In genomic region chr4:101062146-101062545, GRCm38 (mm10) we compare ENCODE assay signal across 20 mouse cellular contexts. TPM values are rescaled to one million over a fixed set of nuclear protein-coding genes. Genes with fewer than 3 reads are reported as not detected.
A peak's percentile ranks its signal among the peaks of the same experiment; 100 is the strongest.
DNase-seq lines count a peak whose midpoint lies in the region; ATAC-seq lines count a peak whose summit lies in the region.
"Had no signal": no experiment of that assay in that cellular context is flagged by ENCODE, and none has a peak within 500 bp of the region (broad histone marks: within the 10 kb centered on the region; RNA-seq: fewer than 3 reads in every experiment).

No protein-coding gene starts in this region.

- peak; percentile 5 for DNase-seq in adrenal gland, adult 2 months
- no peak for DNase-seq in adrenal gland, postnatal 4 days (ENCODE audit: low spot score in 2 of 2)
- peak; percentile 14 to 22 for DNase-seq in heart, postnatal 10 days
- no peak for DNase-seq in heart, postnatal 36 days
- peak; percentile 45 to 53 for DNase-seq in right cerebral cortex, postnatal 10 days (ENCODE audit: low spot score in 2 of 2)
- DNase-seq in right cerebral cortex, adult 2 months (ENCODE audit: low spot score in 2 of 2), result no peak
- no peak for DNase-seq in T-cell, adult 2 months (ENCODE audit: low spot score)
- DNase-seq: heart, adult 11 months; kidney, adult 2 months; kidney, postnatal 4 days; liver; thymus, adult 18-20 months had no signal

- no peak for ATAC-seq in megakaryocyte progenitor cell, adult 5-6 weeks (replicated peaks; ENCODE audit: poor library complexity)

- intact Hi-C loops in heart, postnatal 10 days (cut with DNase I), result no loop called here
- intact Hi-C loops in heart, postnatal 36 days (cut with DNase I), result no loop called here

RNA-seq across cellular contexts. Expression of gene Raver2, which starts 6.6 kb away (rescaled TPM):
- total RNA-seq in adrenal gland, adult 2 months (2021), result 1 to 10 TPM; 4.2 to 4.8 TPM
- 1.4 and 2.0 TPM in 2 replicates for polyA plus RNA-seq in adrenal gland, adult 2 months (2012; rRNA removed)
- total RNA-seq in adrenal gland, postnatal 4 days (2021), result 1 to 10 TPM; 7.0 to 9.4 TPM
- total RNA-seq in heart, postnatal 10 days (2021), result 1 to 10 TPM; 3.0 to 3.2 TPM
- total RNA-seq in heart, postnatal 36 days (2021), result 1 to 10 TPM; 2.2 to 2.4 TPM
- total RNA-seq in megakaryocyte progenitor cell, adult 5-6 weeks (2015), result 0.15 TPM in 1 of 2 replicates, not detected in the other
- 0.17 TPM in 2 replicates for total RNA-seq in megakaryocyte progenitor cell, adult 5-6 weeks (2017)

RNA-seq across cellular contexts. Expression of gene Gm10577, which starts 41.6 kb away (rescaled TPM):
- not detected for total RNA-seq in adrenal gland, adult 2 months (2021)
- not detected in 2 replicates for polyA plus RNA-seq in adrenal gland, adult 2 months (2012; rRNA removed)
- not detected for total RNA-seq in adrenal gland, postnatal 4 days (2021)
- not detected for total RNA-seq in heart, postnatal 10 days (2021)
- total RNA-seq in heart, postnatal 36 days (2021), result not detected
- not detected in 2 replicates for total RNA-seq in megakaryocyte progenitor cell, adult 5-6 weeks (2015)
- not detected in 2 replicates for total RNA-seq in megakaryocyte progenitor cell, adult 5-6 weeks (2017)
- total RNA-seq: CH12.LX; left cerebral cortex, postnatal 10 days; megakaryocyte, adult 5-6 weeks had no signal
- polyA plus RNA-seq: embryonic facial prominence, embryonic 12.5 days; heart, embryonic 16.5 days; hindbrain, embryonic 15.5 days; kidney, adult 2 months; neural tube, embryonic 14.5 days had no signal

Comparison
In these comparisons a context has a peak if more than half of its experiments do, and no peak if none do; other contexts are left out.
1. DNase-seq: peak in adrenal gland, adult 2 months (single experiment), heart, postnatal 10 days (2 of 2) and right cerebral cortex, postnatal 10 days (2 of 2); none in adrenal gland, postnatal 4 days (0 of 2), heart, postnatal 36 days (0 of 2), right cerebral cortex, adult 2 months (0 of 2) and T-cell, adult 2 months (single experiment).